Mouse (Mus musculus): Measurements from ENCODE around the gene Pqlc3. TPM values are rescaled to one million over a fixed set of nuclear protein-coding genes. Genes with fewer than 3 reads are reported as not detected.
A peak's percentile ranks its signal among the peaks of the same experiment; 100 is the strongest.

Gene Pqlc3
- 3.3 TPM in 2 replicates for polyA plus RNA-seq (2016; fragmentation: Nextera tagmentation; extraction: Ambion mirVana)

- under 1% methylated on average over 54 of the region's 57 CpGs for WGBS
- peaks cover 15% of the 10 kb centered on the region for H3K4me1 ChIP-seq
- peak; percentile 82 for ATAC-seq (ENCODE audit: low FRiP score)
- peaks cover 51% of the 10 kb centered on the region for H3K27me3 ChIP-seq
- H3K9ac ChIP-seq, result peak within 1 kb of the TSS; percentile 50
- H3K9me3 ChIP-seq, result no peaks in the 10 kb centered on the region
- no peak within 1 kb of the TSS for H3K27ac ChIP-seq
- 0 out of 2 replicates have a peak, but pooled peaks cover 3% of the 10 kb centered on the region for H3K36me3 ChIP-seq (replicated peaks)
- H3K4me2 ChIP-seq, result peak within 1 kb of the TSS; percentile 66
- H3K4me3 ChIP-seq (replicated peaks), result peak within 1 kb of the TSS; percentile 47
Observed at GRCm38 (mm10) chr12:16999739-17000497, at the start of gene Pqlc3. Pqlc3 (minus strand) TSS chr12:17000408.

DNA sequence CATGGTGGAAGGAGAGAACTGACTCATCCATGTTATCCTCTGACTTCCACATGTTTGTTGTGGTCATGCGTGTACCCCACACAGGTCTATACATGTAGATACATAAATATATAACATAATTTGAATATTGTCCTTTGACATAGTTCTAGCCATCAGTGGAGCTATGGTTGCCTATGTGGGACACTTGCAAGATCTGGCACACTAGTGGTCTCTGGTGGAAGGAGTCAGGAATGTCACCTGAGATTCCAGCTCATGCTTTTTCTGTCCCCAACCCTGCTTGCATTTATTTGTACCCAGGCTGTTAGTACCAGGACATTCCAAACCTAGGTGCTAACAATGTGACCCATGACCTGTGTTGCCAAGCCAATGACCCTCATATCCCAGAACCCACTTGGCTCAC, 49.6 kb upstream of the Pqlc3 start:
- peaks cover 6% of the 10 kb centered on the region for H3K4me1 ChIP-seq
- H3K36me3 ChIP-seq (replicated peaks), result no peaks in the 10 kb centered on the region
- no peak overlapping the region for H3K9ac ChIP-seq
- H3K9me3 ChIP-seq, result no peaks in the 10 kb centered on the region
- no peak for ATAC-seq (ENCODE audit: low FRiP score)
- no peaks in the 10 kb centered on the region for H3K27me3 ChIP-seq
- 95% methylated on average over 1 of the region's 1 CpGs for WGBS
- H3K4me3 ChIP-seq (replicated peaks), result no peak overlapping the region
- H3K27ac ChIP-seq, result no peak overlapping the region
- no peak overlapping the region for H3K4me2 ChIP-seq

DNA sequence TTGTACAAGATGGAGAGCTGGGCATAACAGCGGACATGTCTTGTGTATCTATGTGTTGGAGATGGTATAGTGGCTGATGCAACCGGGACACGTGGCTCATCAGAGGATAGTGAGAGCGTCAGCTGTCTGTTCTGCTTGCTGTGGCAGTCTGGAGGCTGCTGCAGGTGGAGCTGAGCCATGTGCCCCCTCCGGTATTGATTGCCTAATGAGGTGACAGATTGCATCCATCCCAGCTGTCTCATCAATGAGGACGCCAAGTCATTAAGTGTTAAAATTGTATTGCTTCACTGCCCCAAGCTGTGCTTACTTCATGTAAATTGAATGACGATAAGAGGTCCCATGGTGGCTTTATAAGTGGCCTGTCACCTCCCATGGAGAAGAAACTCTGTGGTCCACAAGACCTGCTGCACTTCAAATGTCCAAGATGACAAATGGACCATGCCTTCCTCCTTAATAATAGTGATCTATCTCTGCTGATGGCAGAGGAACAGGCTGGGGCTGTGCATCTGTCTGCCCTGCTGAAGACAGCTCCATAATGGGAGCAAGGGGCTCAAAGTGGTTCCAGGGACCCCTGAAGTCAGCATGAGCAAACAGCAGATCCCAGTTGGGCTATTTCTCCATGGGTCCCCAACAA, 48.9 kb upstream of the Pqlc3 start:
- 70% methylated on average over 7 of the region's 7 CpGs for WGBS
- H3K9ac ChIP-seq, result no peak overlapping the region
- peak; percentile 65 for ATAC-seq (ENCODE audit: low FRiP score)

GRCm38 (mm10) chr12:17043311-17043710, 43.1 kb upstream of the Pqlc3 start:
- ATAC-seq (ENCODE audit: low FRiP score), result no peak
- no peak overlapping the region for H3K9ac ChIP-seq
- no peak overlapping the region for H3K4me2 ChIP-seq
- no peaks in the 10 kb centered on the region for H3K36me3 ChIP-seq (replicated peaks)
- WGBS, result 65% methylated on average over 5 of the region's 5 CpGs
- H3K4me1 ChIP-seq, result no peaks in the 10 kb centered on the region
- no peaks in the 10 kb centered on the region for H3K27me3 ChIP-seq
- H3K9me3 ChIP-seq, result no peaks in the 10 kb centered on the region
- no peak overlapping the region for H3K27ac ChIP-seq
- H3K4me3 ChIP-seq (replicated peaks), result no peak overlapping the region

More for the DNA sequence above, 48.9 kb upstream of the Pqlc3 start:
- Histone ChIP-seq H3K4me3 (replicated peaks) (no peak overlapping the region), H3K27ac (no peak overlapping the region), H3K9me3 (no peaks in the 10 kb centered on the region), H3K4me1 (peaks cover 6% of the 10 kb centered on the region), H3K4me2 (no peak overlapping the region), H3K36me3 (replicated peaks) (no peaks in the 10 kb centered on the region), H3K27me3 (no peaks in the 10 kb centered on the region)

DNA sequence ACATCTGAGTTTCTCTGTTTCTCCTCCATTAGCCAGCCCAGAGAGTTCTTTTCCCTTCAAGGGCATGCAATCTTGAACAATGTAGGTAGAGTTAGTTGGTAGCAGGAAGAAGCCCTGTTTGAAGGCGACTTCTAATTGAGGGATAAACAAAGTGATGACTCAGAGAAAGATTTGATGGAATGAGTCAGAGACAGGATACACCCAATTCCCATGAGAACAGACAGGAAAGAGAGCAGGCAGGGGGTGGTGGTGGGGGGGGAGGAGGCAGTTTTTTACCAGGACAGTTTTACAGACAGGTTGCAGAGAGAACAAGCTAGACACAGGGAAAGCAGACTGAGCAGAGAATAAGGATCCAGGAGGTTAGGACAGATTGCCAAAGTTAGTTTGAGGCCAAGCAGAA, 40.4 kb upstream of the Pqlc3 start:
- no peaks in the 10 kb centered on the region for H3K9me3 ChIP-seq
- WGBS, result 67% methylated on average over 1 of the region's 1 CpGs

DNA sequence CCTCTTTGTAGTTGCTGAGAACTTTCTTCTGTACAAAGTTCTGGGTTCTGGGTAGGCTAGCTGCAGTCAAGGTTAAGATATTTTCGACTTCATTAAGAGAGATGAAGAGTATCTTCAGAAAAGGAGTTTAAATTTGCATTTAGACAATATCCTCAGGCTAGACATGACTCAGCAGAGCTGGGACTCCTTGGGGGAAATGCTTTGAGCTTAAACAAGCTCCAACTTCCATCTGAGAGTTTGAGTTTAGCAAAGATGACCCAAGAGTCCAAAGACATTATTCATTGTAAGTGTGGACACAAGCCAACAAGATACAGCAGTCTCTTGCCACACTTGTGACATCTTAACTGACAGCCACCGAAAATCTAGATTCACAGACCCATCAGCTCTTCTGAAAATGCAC, 39.2 kb upstream of the Pqlc3 start:
- ATAC-seq (ENCODE audit: low FRiP score), result no peak

More for the DNA sequence above, 40.4 kb upstream of the Pqlc3 start:
- Histone ChIP-seq H3K4me2 (no peak overlapping the region), H3K4me1 (peaks cover 4% of the 10 kb centered on the region), H3K36me3 (replicated peaks) (no peaks in the 10 kb centered on the region), H3K27me3 (no peaks in the 10 kb centered on the region), H3K4me3 (replicated peaks) (no peak overlapping the region), H3K27ac (no peak overlapping the region), H3K9ac (no peak overlapping the region)
- ATAC-seq (ENCODE audit: low FRiP score), result no peak

DNA sequence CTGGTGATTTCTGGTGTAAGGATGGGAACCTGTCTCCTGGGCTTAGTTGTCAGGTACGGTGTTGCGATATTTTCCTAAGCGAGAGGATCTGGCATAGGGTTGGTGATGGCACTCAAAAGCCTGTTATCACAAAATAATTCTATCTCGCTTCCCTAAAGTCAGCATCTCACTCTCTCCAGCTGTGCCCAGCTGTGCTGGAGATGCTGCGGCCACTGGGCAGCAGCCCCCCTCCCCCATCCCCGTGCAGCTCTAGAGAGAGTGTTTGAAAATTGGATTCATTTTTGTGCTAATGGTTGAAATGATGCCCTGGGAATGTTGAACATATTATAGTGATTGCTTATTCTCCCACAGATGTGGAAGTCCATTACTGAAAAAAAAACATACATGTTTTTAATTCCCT, 38.0 kb upstream of the Pqlc3 start:
- Histone ChIP-seq H3K4me1 (peaks cover 4% of the 10 kb centered on the region), H3K9ac (no peak overlapping the region), H3K4me2 (no peak overlapping the region), H3K36me3 (replicated peaks) (no peaks in the 10 kb centered on the region), H3K27me3 (no peaks in the 10 kb centered on the region), H3K27ac (no peak overlapping the region), H3K9me3 (no peaks in the 10 kb centered on the region), H3K4me3 (replicated peaks) (no peak overlapping the region)
- no peak for ATAC-seq (ENCODE audit: low FRiP score)
- WGBS, result 90% methylated on average over 6 of the region's 6 CpGs

More for the DNA sequence above, 39.2 kb upstream of the Pqlc3 start:
- H3K4me2 ChIP-seq, result no peak overlapping the region
- H3K9ac ChIP-seq, result no peak overlapping the region
- H3K4me3 ChIP-seq (replicated peaks), result no peak overlapping the region
- H3K4me1 ChIP-seq, result peaks cover 4% of the 10 kb centered on the region
- no peak overlapping the region for H3K27ac ChIP-seq
- H3K36me3 ChIP-seq (replicated peaks), result no peaks in the 10 kb centered on the region
- 77% methylated on average over 2 of the region's 2 CpGs for WGBS
- H3K27me3 ChIP-seq, result no peaks in the 10 kb centered on the region
- no peaks in the 10 kb centered on the region for H3K9me3 ChIP-seq

DNA sequence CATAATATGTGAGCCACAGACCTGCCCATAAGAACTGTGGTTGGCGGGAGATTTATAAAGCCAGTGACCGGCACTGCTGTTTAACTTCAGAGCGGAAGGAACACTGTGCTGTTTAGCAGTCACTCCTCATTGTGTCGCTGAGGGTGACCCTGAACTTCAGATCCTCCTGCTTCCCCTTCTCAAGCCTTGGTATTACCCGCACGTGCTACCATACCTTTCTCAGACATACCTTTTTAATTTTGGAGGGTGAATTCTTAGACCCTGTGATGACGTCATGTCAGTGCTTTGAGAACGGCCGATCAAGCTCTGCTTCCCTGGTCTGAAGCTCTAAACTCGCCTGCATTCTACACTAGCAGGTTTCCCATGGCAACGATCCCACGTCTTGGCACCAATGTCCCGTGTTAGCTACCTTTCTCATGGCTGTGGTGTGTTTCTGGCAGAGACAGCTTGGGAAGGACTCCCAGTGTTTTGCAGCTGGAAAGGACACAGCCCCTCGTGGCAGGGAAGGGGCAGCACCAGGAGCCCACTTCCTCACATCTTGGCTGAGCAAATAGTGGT, 36.9 kb upstream of the Pqlc3 start:
- Histone ChIP-seq H3K4me2 (no peak overlapping the region), H3K9me3 (no peaks in the 10 kb centered on the region), H3K27me3 (no peaks in the 10 kb centered on the region; the same call in 1 of the 2 replicates), H3K9ac (no peak overlapping the region), H3K27ac (no peak overlapping the region), H3K36me3 (replicated peaks) (no peaks in the 10 kb centered on the region), H3K4me3 (replicated peaks) (no peak overlapping the region), H3K4me1 (peaks cover 4% of the 10 kb centered on the region)
- no peak for ATAC-seq (ENCODE audit: low FRiP score)
- 73% methylated on average over 14 of the region's 14 CpGs for WGBS

- H3K27ac ChIP-seq, result no peak overlapping the region
- no peak overlapping the region for H3K9ac ChIP-seq
- H3K4me3 ChIP-seq (replicated peaks), result no peak overlapping the region
- peaks cover 4% of the 10 kb centered on the region for H3K4me1 ChIP-seq
- no peak for ATAC-seq (ENCODE audit: low FRiP score)
- H3K27me3 ChIP-seq, result peaks cover 4% of the 10 kb centered on the region; the same call in 1 of the 2 replicates
- H3K36me3 ChIP-seq (replicated peaks), result no peaks in the 10 kb centered on the region
- 65% methylated on average over 9 of the region's 9 CpGs for WGBS
- no peaks in the 10 kb centered on the region for H3K9me3 ChIP-seq
- H3K4me2 ChIP-seq, result no peak overlapping the region; the same call in 1 of the 2 replicates
Observed at GRCm38 (mm10) chr12:17036532-17036931, 36.3 kb upstream of the Pqlc3 start.

DNA sequence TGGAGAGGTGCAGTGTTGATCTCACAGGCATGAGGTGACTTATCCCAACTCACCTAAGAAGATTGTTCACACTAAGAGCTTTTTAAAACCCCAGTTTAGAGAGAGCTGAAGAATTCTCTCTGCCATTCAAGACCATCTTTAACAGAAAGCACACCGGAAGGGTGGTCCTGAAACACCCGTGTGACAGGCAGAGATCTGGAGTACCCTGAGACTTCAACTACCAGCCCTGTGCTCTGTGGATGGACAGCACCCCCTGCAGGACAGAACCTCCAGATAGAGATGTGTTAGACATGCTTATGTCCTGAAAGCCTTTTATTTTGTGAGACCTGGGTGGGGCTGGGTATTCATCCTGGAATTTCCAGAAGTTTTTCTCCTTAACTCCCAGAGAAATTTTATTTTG, 34.9 kb upstream of the Pqlc3 start:
- H3K27me3 ChIP-seq, result peaks cover 4% of the 10 kb centered on the region; the same call in 1 of the 2 replicates
- H3K27ac ChIP-seq, result no peak overlapping the region
- no peak overlapping the region for H3K4me2 ChIP-seq
- H3K9me3 ChIP-seq, result no peaks in the 10 kb centered on the region
- no peak overlapping the region for H3K9ac ChIP-seq
- peaks cover 4% of the 10 kb centered on the region for H3K4me1 ChIP-seq
- no peak overlapping the region for H3K4me3 ChIP-seq (replicated peaks)
- no peak for ATAC-seq (ENCODE audit: low FRiP score)
- WGBS, result 64% methylated on average over 2 of the region's 2 CpGs
- no peaks in the 10 kb centered on the region for H3K36me3 ChIP-seq (replicated peaks)

GRCm38 (mm10) chr12:17034671-17035070, 34.5 kb upstream of the Pqlc3 start:
- Histone ChIP-seq H3K4me2 (no peak overlapping the region), H3K4me3 (replicated peaks) (no peak overlapping the region), H3K9me3 (no peaks in the 10 kb centered on the region), H3K9ac (no peak overlapping the region), H3K4me1 (peaks cover 4% of the 10 kb centered on the region), H3K27ac (no peak overlapping the region), H3K27me3 (peaks cover 4% of the 10 kb centered on the region; the same call in 1 of the 2 replicates), H3K36me3 (replicated peaks) (no peaks in the 10 kb centered on the region)
- ATAC-seq (ENCODE audit: low FRiP score), result no peak
- 87% methylated on average over 5 of the region's 5 CpGs for WGBS

- Histone ChIP-seq H3K4me1 (peaks cover 4% of the 10 kb centered on the region), H3K27me3 (peaks cover 4% of the 10 kb centered on the region; the same call in 1 of the 2 replicates), H3K9ac (no peak overlapping the region), H3K27ac (no peak overlapping the region), H3K4me3 (replicated peaks) (no peak overlapping the region), H3K9me3 (no peaks in the 10 kb centered on the region), H3K36me3 (replicated peaks) (no peaks in the 10 kb centered on the region), H3K4me2 (no peak overlapping the region)
- WGBS, result 80% methylated on average over 9 of the region's 9 CpGs
- ATAC-seq (ENCODE audit: low FRiP score), result peak; percentile 31; the same call in 1 of the 2 replicates
Observed at GRCm38 (mm10) chr12:17033464-17033841, 33.2 kb upstream of the Pqlc3 start.
